Mouse (Mus musculus): Measurements from ENCODE around the gene Ppp2r2c.

Ppp2r2c gene

GRCm38 (mm10) chr5:36897999-36898398 is 29.7 kb downstream of the Ppp2r2c start:
- in situ Hi-C loops (cut with MboI): no loop called here

DNA sequence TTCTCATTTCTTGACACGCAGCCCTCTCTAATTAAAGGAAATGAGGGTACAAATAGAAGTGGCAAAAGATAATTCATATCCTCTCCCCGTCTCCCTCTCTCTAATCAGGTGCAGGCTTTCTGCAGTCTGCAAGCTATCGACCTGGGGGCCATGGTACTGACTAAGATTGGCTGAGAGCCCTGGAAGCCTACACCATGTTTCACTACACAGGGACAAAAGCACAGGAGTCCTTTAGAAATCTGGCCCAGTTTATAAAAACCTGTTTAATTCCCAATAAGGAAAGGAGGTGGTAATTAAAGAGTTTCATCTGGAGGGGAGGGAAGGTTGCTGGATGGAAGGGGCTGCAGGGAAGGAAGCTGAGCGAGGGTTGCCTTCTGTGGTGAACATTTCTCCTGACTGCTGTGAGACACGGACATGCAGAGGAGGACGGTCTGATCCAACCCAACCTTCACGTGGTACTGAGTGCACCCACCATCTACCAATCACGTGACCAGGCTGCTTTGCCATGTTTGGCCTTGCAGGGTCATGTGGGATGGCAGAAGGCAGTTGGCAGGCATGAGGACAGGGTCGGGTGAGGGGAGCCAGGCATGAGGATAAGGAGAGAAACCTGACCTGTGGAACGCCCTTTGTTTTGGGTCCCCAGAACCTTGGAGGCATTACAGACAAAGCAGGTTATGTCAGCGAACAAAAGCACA is 30.2 kb downstream of the Ppp2r2c start:
- in situ Hi-C loops (cut with MboI): no loop called here

- in situ Hi-C loops (cut with MboI): no loop called here
Observed at GRCm38 (mm10) chr5:36899392-36899791, 31.1 kb downstream of the Ppp2r2c start.

DNA sequence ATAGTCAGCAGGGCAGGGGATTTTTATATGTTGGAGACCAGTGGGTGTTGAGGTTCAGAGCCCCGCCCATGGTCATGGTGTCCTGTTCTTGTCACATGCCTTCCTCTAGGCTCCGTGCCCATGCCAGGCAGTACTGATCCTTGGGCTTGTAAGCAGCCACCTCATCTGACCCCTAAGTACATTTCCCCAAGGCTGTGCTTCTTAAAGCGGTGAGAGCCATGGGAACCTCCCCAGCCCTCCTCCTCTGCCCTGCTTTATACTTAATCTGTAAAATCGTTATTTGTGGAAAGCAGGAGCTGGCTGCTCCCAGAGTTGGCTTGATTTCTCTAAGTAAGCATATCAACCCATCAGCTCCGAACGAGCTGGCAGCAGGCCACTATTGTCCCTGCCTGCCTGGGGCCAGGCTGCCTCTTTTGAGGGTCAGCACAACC is 31.9 kb downstream of the Ppp2r2c start:
- in situ Hi-C loops (cut with MboI): no loop called here

GRCm38 (mm10) chr5:36902807-36903206 is 34.5 kb downstream of the Ppp2r2c start:
- in situ Hi-C loops (cut with MboI): no loop called here

DNA sequence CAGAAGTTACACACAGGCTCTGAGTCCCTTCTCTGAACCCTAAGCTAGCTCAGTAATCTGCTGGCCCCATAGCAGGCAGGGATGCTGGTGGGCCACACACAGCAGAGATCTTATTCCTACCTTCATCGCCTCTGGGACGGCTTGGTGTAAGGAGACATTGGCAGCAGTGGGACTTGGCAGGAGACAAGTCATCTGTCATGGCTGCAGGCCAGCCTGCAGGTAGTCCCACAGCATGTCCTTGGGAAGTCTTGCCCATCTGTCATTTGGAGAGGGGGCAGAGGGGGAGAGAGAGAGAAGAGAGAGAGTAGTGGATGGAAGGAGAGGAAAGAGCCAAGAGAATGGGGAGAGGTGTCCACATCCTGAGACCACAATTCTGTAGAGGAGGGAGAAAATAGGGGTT is 35.8 kb downstream of the Ppp2r2c start:
- in situ Hi-C loops (cut with MboI): no loop called here

DNA sequence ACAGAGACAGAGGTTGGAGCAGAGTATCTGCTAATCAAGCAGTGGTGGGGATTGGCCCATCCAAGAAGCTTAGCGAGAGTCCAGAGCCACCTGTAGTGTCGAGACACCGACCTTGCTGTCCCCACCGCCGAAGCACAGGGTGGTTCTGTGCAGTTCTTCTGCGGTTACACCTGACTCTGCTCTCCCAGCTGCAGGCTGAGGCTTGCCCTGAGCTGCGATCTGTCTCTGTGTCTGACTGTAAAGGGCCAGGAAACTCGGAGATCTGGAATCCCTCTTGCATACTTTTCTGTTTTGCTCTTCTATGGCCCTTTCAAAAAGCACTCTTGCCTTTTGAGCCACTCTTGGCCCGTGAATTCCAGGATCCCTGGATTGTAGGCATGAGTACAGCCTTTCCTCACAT is 36.4 kb downstream of the Ppp2r2c start:
- in situ Hi-C loops (cut with MboI): no loop called here

DNA sequence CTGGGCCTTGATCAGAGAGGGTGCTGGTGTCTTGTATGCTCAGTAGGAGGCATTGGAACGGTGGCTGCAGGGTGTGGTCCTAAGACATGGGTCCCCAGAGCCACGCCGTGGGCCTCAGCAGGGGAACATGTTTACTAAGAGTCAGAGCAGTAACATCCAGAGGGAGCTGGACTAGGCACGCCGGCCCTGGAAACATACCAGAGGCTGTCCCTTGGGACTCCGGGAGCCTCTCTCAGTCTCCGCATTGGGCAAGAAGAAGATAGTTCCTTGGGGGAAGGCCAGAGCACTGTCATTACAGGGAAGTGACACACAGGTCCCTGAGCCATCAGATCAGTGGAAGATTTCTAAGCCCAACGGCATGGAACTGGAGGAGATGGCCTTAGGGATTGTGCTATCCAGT is 36.9 kb downstream of the Ppp2r2c start:
- in situ Hi-C loops (cut with MboI): no loop called here

- in situ Hi-C loops (cut with MboI): no loop called here
Observed at GRCm38 (mm10) chr5:36907695-36908094, 39.4 kb downstream of the Ppp2r2c start.

DNA sequence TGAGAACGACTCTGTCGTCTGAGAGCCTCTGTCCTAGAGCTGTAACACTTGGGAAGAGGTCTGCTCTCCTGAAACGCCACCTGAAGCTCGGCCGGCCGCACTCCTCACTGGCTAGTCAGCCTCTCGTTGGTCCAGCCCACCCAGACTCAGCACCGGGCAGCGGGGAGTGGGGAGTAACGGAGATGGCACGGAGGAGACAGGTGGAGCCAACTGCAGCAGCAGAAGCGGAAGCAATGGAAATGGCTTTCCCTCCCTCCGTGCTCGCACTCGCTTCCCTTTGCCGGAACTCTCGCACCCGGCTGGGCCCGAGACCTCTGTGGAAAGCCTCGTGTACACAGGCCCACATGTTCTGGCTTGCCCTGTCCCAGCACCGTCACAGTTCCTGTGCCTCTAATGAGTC is 41.2 kb downstream of the Ppp2r2c start:
- in situ Hi-C loops (cut with MboI): no loop called here

GRCm38 (mm10) chr5:36910980-36911379 is 42.7 kb downstream of the Ppp2r2c start:
- in situ Hi-C loops (cut with MboI): no loop called here

DNA sequence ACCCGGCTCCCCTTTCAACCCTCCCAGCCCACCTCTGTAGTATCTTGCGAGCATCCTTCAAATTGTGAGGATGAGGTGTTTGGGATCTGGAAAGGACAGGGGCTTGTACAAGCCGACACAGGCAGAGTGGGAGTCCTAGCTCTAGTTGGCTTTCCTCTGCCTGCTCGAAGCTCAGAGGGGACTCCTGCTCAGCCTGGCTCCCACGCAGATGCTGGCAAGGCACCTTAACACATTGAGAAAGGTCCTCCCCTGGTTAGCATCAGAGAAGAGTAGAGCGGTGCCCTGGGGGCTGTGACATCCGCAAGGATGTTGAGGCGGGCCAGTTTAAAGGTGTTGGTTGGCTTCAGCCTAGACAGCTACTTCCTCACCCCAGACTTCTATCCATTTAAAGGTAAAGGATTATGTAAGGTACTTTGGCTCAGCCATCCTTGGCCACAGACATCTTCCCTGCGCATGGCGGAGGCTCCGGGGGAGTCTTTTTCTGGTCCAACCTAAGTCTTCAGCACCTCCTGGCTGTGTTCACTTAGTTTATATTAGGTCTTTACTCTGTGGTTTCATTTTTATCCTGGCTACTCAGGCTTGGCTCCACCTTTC is 43.5 kb downstream of the Ppp2r2c start:
- in situ Hi-C loops (cut with MboI): no loop called here

DNA sequence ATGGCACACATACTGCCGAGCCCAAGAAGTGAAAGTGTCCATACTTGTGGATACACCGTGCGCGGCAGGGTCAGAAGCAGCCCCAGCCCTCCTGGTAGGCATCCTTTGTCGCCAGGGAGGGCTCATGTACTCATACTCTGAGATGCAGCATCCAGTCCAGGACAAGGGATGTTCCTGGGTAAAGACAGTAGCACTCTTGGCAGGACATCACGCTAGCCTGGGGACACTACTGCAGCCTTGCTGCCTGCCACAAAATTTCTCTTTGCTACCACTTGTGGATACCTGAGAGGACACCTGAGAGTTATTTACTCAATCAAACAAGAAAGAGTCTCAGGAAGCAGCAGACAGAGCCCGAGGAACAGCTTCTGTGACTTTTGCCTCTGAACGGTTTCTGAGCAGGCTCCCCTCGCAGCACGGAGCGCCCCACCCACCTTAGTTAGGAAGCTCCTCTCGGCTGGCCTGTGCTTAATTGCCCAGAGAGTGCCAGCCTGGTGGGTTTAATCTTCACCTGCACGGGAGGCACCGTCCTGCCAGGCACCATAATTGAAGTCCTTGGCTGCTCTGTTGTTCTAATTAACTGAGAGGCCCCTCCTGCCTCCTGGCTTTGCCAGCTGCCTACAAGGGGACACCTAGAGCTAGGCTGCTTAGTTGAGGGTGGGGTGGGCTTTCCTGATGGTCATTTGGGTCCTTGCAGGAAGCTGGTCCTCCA is 44.4 kb downstream of the Ppp2r2c start:
- in situ Hi-C loops (cut with MboI): no loop called here

DNA sequence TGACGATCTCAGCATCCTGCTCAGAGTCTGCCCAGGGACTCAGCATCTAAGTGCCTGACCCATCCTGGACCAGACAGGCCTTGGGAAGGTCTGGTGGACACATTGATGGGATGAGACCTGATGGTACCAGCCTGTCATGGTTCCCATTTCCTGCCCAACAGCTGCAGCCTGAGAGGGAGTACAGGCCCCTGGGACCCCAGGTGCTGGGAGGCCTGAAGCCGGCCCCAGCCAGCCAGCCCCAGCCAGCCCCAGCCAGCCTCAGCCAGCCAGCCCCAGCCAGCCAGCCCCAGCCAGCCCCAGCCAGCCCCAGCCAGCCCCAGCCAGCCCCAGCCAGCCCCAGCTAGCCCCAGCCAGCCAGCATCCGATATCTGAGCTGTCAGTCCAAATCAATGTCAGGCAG is 46.9 kb downstream of the Ppp2r2c start:
- in situ Hi-C loops (cut with MboI): no loop called here

DNA sequence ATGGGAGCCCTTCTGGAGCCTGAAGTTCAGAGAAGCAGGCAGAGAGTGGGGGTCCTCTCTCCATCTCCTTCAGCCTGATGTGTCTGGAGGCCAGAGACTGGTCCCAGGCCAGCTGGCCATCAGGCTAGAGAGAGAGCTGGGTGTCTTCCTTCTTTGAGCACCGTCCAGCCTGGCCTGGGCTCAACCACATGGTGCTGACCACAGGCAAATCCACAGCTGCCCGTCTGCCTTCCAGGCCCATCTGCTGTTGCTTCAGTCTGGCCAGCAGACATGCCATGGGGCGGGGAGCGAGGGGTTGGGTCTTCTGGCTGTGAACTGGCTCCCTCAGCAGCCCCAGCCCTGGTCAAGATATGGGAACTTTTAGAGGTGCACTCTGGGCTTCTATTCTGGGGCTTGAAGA is 48.3 kb downstream of the Ppp2r2c start:
- in situ Hi-C loops (cut with MboI): no loop called here

- in situ Hi-C loops (cut with MboI): no loop called here
Observed at GRCm38 (mm10) chr5:36917245-36917644, 48.9 kb downstream of the Ppp2r2c start.

DNA sequence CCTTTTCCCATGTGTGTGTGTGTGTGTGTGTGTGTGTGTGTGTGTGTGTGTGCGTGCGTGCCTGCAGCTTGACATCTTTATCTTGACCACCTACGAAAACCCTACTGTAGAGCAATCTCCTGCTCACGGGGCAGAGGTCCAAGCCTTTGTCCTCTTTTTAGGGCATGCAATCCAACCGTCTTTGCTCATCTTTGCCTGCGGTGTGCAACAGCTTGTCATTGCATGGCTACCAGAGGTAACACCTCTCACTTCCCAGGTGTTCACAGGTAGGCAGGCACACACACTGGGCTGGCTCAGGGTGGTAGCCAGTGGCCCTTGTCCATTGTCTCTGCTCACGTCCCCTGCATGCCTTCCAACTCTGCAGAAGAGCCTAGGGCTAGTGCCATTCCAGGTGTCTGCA is 49.7 kb downstream of the Ppp2r2c start:
- in situ Hi-C loops (cut with MboI): no loop called here

DNA sequence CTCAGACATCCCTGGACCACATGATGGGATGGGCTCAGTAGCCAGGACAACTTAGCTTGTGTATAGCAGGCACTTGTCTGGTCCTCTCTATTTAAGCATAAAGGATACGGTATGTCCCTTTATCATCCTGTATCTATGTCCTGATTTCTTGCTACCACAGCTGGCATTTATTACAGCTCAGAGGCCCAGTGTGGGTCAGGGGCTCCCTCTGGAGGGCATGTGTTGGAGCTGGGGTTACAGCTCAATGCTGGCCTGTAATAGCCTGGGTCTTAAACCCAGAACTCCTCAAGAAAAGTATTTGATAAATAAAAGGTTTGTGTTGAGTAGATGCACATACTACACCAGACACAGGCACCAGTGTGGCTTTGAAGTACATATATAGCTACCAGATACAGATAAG is 51.8 kb downstream of the Ppp2r2c start:
- in situ Hi-C loops (cut with MboI): no loop called here

DNA sequence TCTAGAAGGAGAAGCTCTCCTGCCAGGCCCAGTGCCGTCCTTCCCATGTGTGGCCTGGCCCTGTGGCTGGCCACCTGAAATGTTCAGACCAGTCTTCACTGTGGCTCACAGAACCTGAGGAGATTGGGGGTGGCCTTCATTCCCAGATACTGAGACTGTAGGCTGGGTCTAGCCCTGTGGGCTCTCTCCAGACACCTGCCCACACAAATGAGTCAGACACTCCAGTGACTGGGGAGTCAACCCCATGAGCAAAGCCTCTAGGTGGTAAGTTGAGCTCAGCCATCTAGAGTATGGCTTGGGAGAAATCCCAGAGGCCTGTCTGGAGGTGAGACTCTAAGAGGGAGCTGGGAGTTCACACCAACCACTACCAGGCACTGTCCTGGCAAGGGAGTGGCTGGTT is 53.6 kb downstream of the Ppp2r2c start:
- in situ Hi-C loops (cut with MboI): no loop called here

- in situ Hi-C loops (cut with MboI): no loop called here
Observed at GRCm38 (mm10) chr5:36922811-36923210, 54.5 kb downstream of the Ppp2r2c start.

GRCm38 (mm10) chr5:36923826-36924700 is 55.8 kb downstream of the Ppp2r2c start:
- in situ Hi-C loops (cut with MboI): no loop called here

GRCm38 (mm10) chr5:36928701-36929100 is 60.4 kb downstream of the Ppp2r2c start:
- in situ Hi-C loops (cut with MboI): no loop called here
